Comparison of ENCODE assay signal across 21 mouse cellular contexts in the genomic region with DNA sequence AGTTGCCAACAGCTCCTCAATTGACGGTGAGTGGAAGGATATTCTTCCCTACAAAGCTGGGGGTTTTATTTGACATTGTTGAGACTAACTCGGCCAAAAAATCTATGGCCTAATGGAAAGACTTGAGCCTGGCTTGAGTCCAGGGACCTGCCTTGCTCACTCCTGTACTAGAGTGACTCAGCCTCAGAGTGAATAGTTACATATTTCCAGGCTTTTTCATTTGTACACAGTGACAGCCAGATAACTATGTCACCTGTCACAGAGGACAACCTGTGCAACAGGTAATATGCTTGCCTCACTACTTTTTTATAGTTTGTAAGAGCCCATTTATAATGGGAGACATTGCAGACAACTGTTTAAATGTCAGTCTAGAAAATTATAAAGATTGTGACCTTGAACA.
DNase-seq lines count a peak whose midpoint lies in the region; ATAC-seq lines count a peak whose summit lies in the region.
"Had no signal": no experiment of that assay in that cellular context is flagged by ENCODE, and none has a peak within 500 bp of the region (broad histone marks: within the 10 kb centered on the region; RNA-seq: fewer than 3 reads in every experiment).

No protein-coding gene starts in this region.

- ATAC-seq in intestine, embryonic 15.5 days, result peak; percentile 78
- ATAC-seq in intestine, embryonic 16.5 days, result peak; percentile 87
- peak; percentile 53; the same call in 1 of the 2 replicates for ATAC-seq in stomach, embryonic 15.5 days (ENCODE audit: insufficient read depth, low FRiP score, low read depth)
- ATAC-seq in midbrain, embryonic 13.5 days, result no peak
- ATAC-seq: forebrain, embryonic 13.5 days; forebrain, embryonic 15.5 days; forebrain, postnatal 0 days had no signal

- 65% methylated on average over 2 of the region's 2 CpGs for WGBS in intestine, embryonic 15.5 days
- WGBS in intestine, embryonic 16.5 days, result 64% methylated on average over 2 of the region's 2 CpGs
- WGBS in large intestine, adult 2 months, result 15% methylated on average over 2 of the region's 2 CpGs
- WGBS in stomach, embryonic 15.5 days, result 58% methylated on average over 2 of the region's 2 CpGs
- 87% methylated on average over 2 of the region's 2 CpGs for WGBS in midbrain, embryonic 13.5 days

- no peak overlapping the region for H3K27ac ChIP-seq in intestine, embryonic 15.5 days
- no peak overlapping the region for H3K27ac ChIP-seq in intestine, embryonic 16.5 days (ENCODE audit: low read length)
- H3K27ac ChIP-seq in stomach, embryonic 15.5 days, result no peak overlapping the region
- no peak overlapping the region for H3K27ac ChIP-seq in midbrain, embryonic 13.5 days
- H3K27ac ChIP-seq: embryonic facial prominence, embryonic 10.5 days; embryonic facial prominence, embryonic 12.5 days; forebrain, embryonic 13.5 days; forebrain, embryonic 15.5 days had no signal

- no peak overlapping the region for H3K4me2 ChIP-seq in intestine, embryonic 15.5 days (replicated peaks)
- H3K4me2 ChIP-seq in intestine, embryonic 16.5 days (ENCODE audit: low read depth, low read length), result no peak overlapping the region
- no peak overlapping the region for H3K4me2 ChIP-seq in stomach, embryonic 15.5 days
- H3K4me2 ChIP-seq in midbrain, embryonic 13.5 days (replicated peaks), result no peak overlapping the region
- H3K4me2 ChIP-seq: embryonic facial prominence, embryonic 12.5 days; forebrain, embryonic 13.5 days; forebrain, embryonic 15.5 days had no signal

- no peaks in the 10 kb centered on the region for H3K36me3 ChIP-seq in intestine, embryonic 15.5 days
- H3K36me3 ChIP-seq in intestine, embryonic 16.5 days (ENCODE audit: control insufficient read depth, insufficient read depth, low read length), result no peaks in the 10 kb centered on the region
- H3K36me3 ChIP-seq in stomach, embryonic 15.5 days, result no peaks in the 10 kb centered on the region
- H3K36me3 ChIP-seq in midbrain, embryonic 13.5 days, result no peaks in the 10 kb centered on the region
- H3K36me3 ChIP-seq: embryonic facial prominence, embryonic 10.5 days; embryonic facial prominence, embryonic 12.5 days; forebrain, embryonic 15.5 days had no signal

- no peaks in the 10 kb centered on the region for H3K27me3 ChIP-seq in intestine, embryonic 15.5 days (replicated peaks)
- no peaks in the 10 kb centered on the region for H3K27me3 ChIP-seq in intestine, embryonic 16.5 days (replicated peaks; ENCODE audit: control insufficient read depth, insufficient read depth, low read length)
- H3K27me3 ChIP-seq in stomach, embryonic 15.5 days (replicated peaks), result no peaks in the 10 kb centered on the region
- no peaks in the 10 kb centered on the region for H3K27me3 ChIP-seq in midbrain, embryonic 13.5 days
- H3K27me3 ChIP-seq: embryonic facial prominence, embryonic 12.5 days; forebrain, embryonic 13.5 days; forebrain, embryonic 15.5 days had no signal

- H3K9ac ChIP-seq in intestine, embryonic 15.5 days, result no peak overlapping the region
- no peak overlapping the region for H3K9ac ChIP-seq in intestine, embryonic 16.5 days (ENCODE audit: low read depth, low read length)
- H3K9ac ChIP-seq in stomach, embryonic 15.5 days, result no peak overlapping the region
- no peak overlapping the region for H3K9ac ChIP-seq in midbrain, embryonic 13.5 days (replicated peaks)
- H3K9ac ChIP-seq: embryonic facial prominence, embryonic 12.5 days; forebrain, embryonic 13.5 days; forebrain, embryonic 15.5 days; forebrain, postnatal 0 days had no signal

- H3K4me3 ChIP-seq in intestine, embryonic 15.5 days (replicated peaks), result no peak overlapping the region
- H3K4me3 ChIP-seq in intestine, embryonic 16.5 days (ENCODE audit: low read length), result no peak overlapping the region
- H3K4me3 ChIP-seq in stomach, embryonic 15.5 days (replicated peaks), result no peak overlapping the region
- no peak overlapping the region for H3K4me3 ChIP-seq in midbrain, embryonic 13.5 days (replicated peaks)
- H3K4me3 ChIP-seq: embryonic facial prominence, embryonic 10.5 days; embryonic facial prominence, embryonic 12.5 days; forebrain, embryonic 13.5 days; forebrain, embryonic 15.5 days had no signal

- no peaks in the 10 kb centered on the region for H3K9me3 ChIP-seq in intestine, embryonic 15.5 days
- H3K9me3 ChIP-seq in intestine, embryonic 16.5 days (ENCODE audit: control insufficient read depth, low read length), result no peaks in the 10 kb centered on the region
- H3K9me3 ChIP-seq in stomach, embryonic 15.5 days, result no peaks in the 10 kb centered on the region
- H3K9me3 ChIP-seq in midbrain, embryonic 13.5 days, result no peaks in the 10 kb centered on the region
- H3K9me3 ChIP-seq: embryonic facial prominence, embryonic 10.5 days; embryonic facial prominence, embryonic 12.5 days; forebrain, embryonic 13.5 days; forebrain, embryonic 15.5 days had no signal

- no peaks in the 10 kb centered on the region for H3K4me1 ChIP-seq in intestine, embryonic 15.5 days (replicated peaks)
- no peaks in the 10 kb centered on the region for H3K4me1 ChIP-seq in intestine, embryonic 16.5 days (ENCODE audit: control insufficient read depth, insufficient read depth, low read length)
- no peaks in the 10 kb centered on the region for H3K4me1 ChIP-seq in stomach, embryonic 15.5 days
- H3K4me1 ChIP-seq in midbrain, embryonic 13.5 days (replicated peaks), result no peaks in the 10 kb centered on the region
- H3K4me1 ChIP-seq: embryonic facial prominence, embryonic 10.5 days; embryonic facial prominence, embryonic 12.5 days; forebrain, embryonic 13.5 days had no signal

- DNase-seq in large intestine, adult 2 months (ENCODE audit: low read depth, low spot score), result peak; percentile 48
- DNase-seq in kidney, postnatal 36 days, result no peak
- no peak for DNase-seq in embryo, embryonic 11 days
- no peak for DNase-seq in frontal cortex, postnatal 36 days (ENCODE audit: low spot score in 2 of 2)
- DNase-seq: adrenal gland, adult 2 months; adrenal gland, postnatal 14 days; cerebellum, adult 11 months; cerebellum, adult 18-20 months; cerebellum, adult 8-10 months; cerebellum, adult 9-11 months; cerebellum, postnatal 14 days; cerebellum, postnatal 36 days; forebrain, postnatal 0 days had no signal
